Mouse (Mus musculus): ENCODE measurements around the gene Vmn1r93. TPM values are rescaled to one million over a fixed set of nuclear protein-coding genes. Genes with fewer than 3 reads are reported as not detected.
"Not testable (repeated sequence)": the region's sequence is repeated elsewhere in the genome, so short reads cannot be mapped to it uniquely, and the experiment has no call there.

Vmn1r93 gene
- polyA plus RNA-seq (2014; fragmentation: Nextera tagmentation; extraction: Ambion mirVana), result not detected in 2 replicates

- H3K4me3 ChIP-seq (replicated peaks; ENCODE audit: low read length); H3K4me1 ChIP-seq (replicated peaks; ENCODE audit: control insufficient read depth, insufficient read depth, low read length); H3K27ac ChIP-seq; H3K9me3 ChIP-seq (ENCODE audit: control insufficient read depth, low read length); ATAC-seq (ENCODE audit: low FRiP score); H3K36me3 ChIP-seq (replicated peaks; ENCODE audit: control insufficient read depth, insufficient read depth); H3K4me2 ChIP-seq (replicated peaks); H3K27me3 ChIP-seq (ENCODE audit: control insufficient read depth, insufficient read depth, low read length); DNase-seq (ENCODE audit: low spot score); H3K9ac ChIP-seq: not testable (repeated sequence)
- no CpG with 5 or more reads among the region's 5 CpGs for WGBS
Observed at GRCm38 (mm10) chr7:20138988-20139387, at the start of gene Vmn1r93. Gene Vmn1r93 (minus strand): TSS chr7:20139088.

DNA sequence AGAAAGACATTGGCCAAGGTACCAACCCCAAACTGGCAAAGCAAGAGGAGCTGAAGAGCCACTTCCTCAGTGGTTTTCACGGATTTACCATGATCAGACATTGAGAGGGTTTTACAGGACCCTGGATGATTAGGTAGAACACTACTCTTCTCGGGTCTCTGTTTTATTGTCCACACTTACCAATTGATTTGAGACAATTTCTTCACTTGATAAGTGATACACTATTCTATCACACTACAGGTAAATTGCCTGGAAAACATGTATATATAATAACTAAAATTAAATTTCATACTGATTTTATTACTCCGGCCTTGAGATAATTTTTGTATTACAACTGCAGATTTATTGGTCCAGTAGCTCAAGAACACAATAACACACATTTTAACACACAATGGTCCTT lies 29.4 kb upstream of the Vmn1r93 start, which contains the start of gene Vmn1r94:
Gene Vmn1r94 (minus strand): TSS at position 101 of the 400 bp plus-strand sequence.
- not testable (repeated sequence) for H3K9ac ChIP-seq; H3K27ac ChIP-seq; H3K27me3 ChIP-seq (ENCODE audit: control insufficient read depth, insufficient read depth, low read length); H3K36me3 ChIP-seq (replicated peaks; ENCODE audit: control insufficient read depth, insufficient read depth); DNase-seq (ENCODE audit: low spot score); ATAC-seq (ENCODE audit: low FRiP score); H3K4me3 ChIP-seq (replicated peaks; ENCODE audit: low read length); H3K4me1 ChIP-seq (replicated peaks; ENCODE audit: control insufficient read depth, insufficient read depth, low read length); H3K9me3 ChIP-seq (ENCODE audit: control insufficient read depth, low read length); H3K4me2 ChIP-seq (replicated peaks)
- no CpG with 5 or more reads among the region's 3 CpGs for WGBS

GRCm38 (mm10) chr7:20122479-20122878 lies 16.4 kb downstream of the Vmn1r93 start, which contains the start of gene Gm16442:
Gene Gm16442 (minus strand): TSS chr7:20122579.
- H3K4me1 ChIP-seq (replicated peaks; ENCODE audit: control insufficient read depth, insufficient read depth, low read length); H3K9ac ChIP-seq; ATAC-seq (ENCODE audit: low FRiP score); DNase-seq (ENCODE audit: low spot score); H3K36me3 ChIP-seq (replicated peaks; ENCODE audit: control insufficient read depth, insufficient read depth); H3K9me3 ChIP-seq (ENCODE audit: control insufficient read depth, low read length); H3K4me2 ChIP-seq (replicated peaks); H3K27ac ChIP-seq; H3K27me3 ChIP-seq (ENCODE audit: control insufficient read depth, insufficient read depth, low read length); H3K4me3 ChIP-seq (replicated peaks; ENCODE audit: low read length): not testable (repeated sequence)
- WGBS, result no CpG with 5 or more reads among the region's 2 CpGs

DNA sequence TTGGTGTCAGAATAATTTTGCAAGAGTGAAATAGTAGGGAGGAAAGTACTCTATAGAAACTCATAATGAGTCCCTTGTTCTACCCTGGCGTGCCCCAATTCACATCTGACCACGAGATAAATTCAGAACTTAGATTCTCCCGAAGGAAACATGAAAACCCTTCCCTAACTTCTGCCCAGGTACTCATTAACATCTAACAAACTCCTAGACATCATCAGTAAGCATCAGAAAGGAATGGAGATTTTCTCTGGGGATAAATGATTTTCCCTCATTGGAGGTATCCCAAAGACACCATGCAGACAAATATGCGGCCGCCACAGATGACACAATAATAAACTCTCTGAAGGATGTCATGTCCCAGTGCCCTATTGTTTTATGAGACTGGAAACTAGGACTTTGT lies 39.5 kb downstream of the Vmn1r93 start, which contains the start of gene Vmn1r91:
Gene Vmn1r91 (plus strand): TSS at position 301 of the 400 bp plus-strand sequence.
- H3K4me1 ChIP-seq (replicated peaks; ENCODE audit: control insufficient read depth, insufficient read depth, low read length); H3K27me3 ChIP-seq (ENCODE audit: control insufficient read depth, insufficient read depth, low read length); ATAC-seq (ENCODE audit: low FRiP score); H3K36me3 ChIP-seq (replicated peaks; ENCODE audit: control insufficient read depth, insufficient read depth); H3K9ac ChIP-seq; H3K27ac ChIP-seq; H3K4me2 ChIP-seq (replicated peaks); H3K4me3 ChIP-seq (replicated peaks; ENCODE audit: low read length); H3K9me3 ChIP-seq (ENCODE audit: control insufficient read depth, low read length); DNase-seq (ENCODE audit: low spot score): not testable (repeated sequence)
- 89% methylated on average over 5 of the region's 5 CpGs for WGBS

Other genes starting within 250 kb of the Vmn1r93 start
- 6.4 and 6.6 TPM in 2 replicates for gene Pvr, start 217.9 kb downstream of the Vmn1r93 start, polyA plus RNA-seq (2014; fragmentation: Nextera tagmentation; extraction: Ambion mirVana)
- not detected in 2 replicates for gene Igsf23, start 188.3 kb downstream of the Vmn1r93 start, polyA plus RNA-seq (2014; fragmentation: Nextera tagmentation; extraction: Ambion mirVana)
- not detected in 2 replicates for gene Ceacam20, start 173.7 kb downstream of the Vmn1r93 start, polyA plus RNA-seq (2014; fragmentation: Nextera tagmentation; extraction: Ambion mirVana)
- not detected in 2 replicates for gene Nlrp9b, start 147.6 kb downstream of the Vmn1r93 start, polyA plus RNA-seq (2014; fragmentation: Nextera tagmentation; extraction: Ambion mirVana)
- gene Vmn1r91, start 39.4 kb downstream of the Vmn1r93 start, polyA plus RNA-seq (2014; fragmentation: Nextera tagmentation; extraction: Ambion mirVana), result not detected in 2 replicates
- gene Gm16442, start 16.5 kb downstream of the Vmn1r93 start, polyA plus RNA-seq (2014; fragmentation: Nextera tagmentation; extraction: Ambion mirVana), result not detected in 2 replicates
- gene Vmn1r94, start 29.3 kb upstream of the Vmn1r93 start, polyA plus RNA-seq (2014; fragmentation: Nextera tagmentation; extraction: Ambion mirVana), result not detected in 2 replicates
- gene Vmn1r95, start 54.6 kb upstream of the Vmn1r93 start, polyA plus RNA-seq (2014; fragmentation: Nextera tagmentation; extraction: Ambion mirVana), result not detected in 2 replicates
- not detected in 2 replicates for gene Gm6164, start 66.5 kb upstream of the Vmn1r93 start, polyA plus RNA-seq (2014; fragmentation: Nextera tagmentation; extraction: Ambion mirVana)
- gene Gm4498, start 94.7 kb upstream of the Vmn1r93 start, polyA plus RNA-seq (2014; fragmentation: Nextera tagmentation; extraction: Ambion mirVana), result not detected in 2 replicates
- not detected in 2 replicates for gene Gm5890, start 123.7 kb upstream of the Vmn1r93 start, polyA plus RNA-seq (2014; fragmentation: Nextera tagmentation; extraction: Ambion mirVana)
- not detected in 2 replicates for gene Gm4133, start 195.0 kb upstream of the Vmn1r93 start, polyA plus RNA-seq (2014; fragmentation: Nextera tagmentation; extraction: Ambion mirVana)
- gene Gm5728, start 236.3 kb upstream of the Vmn1r93 start, polyA plus RNA-seq (2014; fragmentation: Nextera tagmentation; extraction: Ambion mirVana), result not detected in 2 replicates